Mouse (Mus musculus): ENCODE results near the gene Ppp1r1a. TPM values are rescaled to one million over a fixed set of nuclear protein-coding genes. Genes with fewer than 3 reads are reported as not detected.

Gene Ppp1r1a
- not detected in 2 replicates for polyA plus RNA-seq (2012)

GRCm38 (mm10) chr15:103537822-103538213 is at the start of gene Ppp1r1a:
Ppp1r1a (minus strand) TSS chr15:103538003.

GRCm38 (mm10) chr15:103564981-103565380 is 27.2 kb upstream of the Ppp1r1a start, which contains the start of gene Glycam1:
Glycam1 (minus strand) TSS chr15:103565081.

GRCm38 (mm10) chr15:103502435-103503250 is 35.2 kb downstream of the Ppp1r1a start, which contains the start of gene Pde1b:
Pde1b (plus strand) TSS chr15:103503034.

Other genes starting within 250 kb of the Ppp1r1a start
- gene Gpr84, start 227.4 kb downstream of the Ppp1r1a start, polyA plus RNA-seq (2012), result 2.2 TPM in 2 replicates
- 312 and 339 TPM in 2 replicates for gene Zfp385a, start 197.9 kb downstream of the Ppp1r1a start, polyA plus RNA-seq (2012)
- 39.3 and 41.5 TPM in 2 replicates for gene Itga5, start 171.2 kb downstream of the Ppp1r1a start, polyA plus RNA-seq (2012)
- gene Gtsf1, start 107.5 kb downstream of the Ppp1r1a start, polyA plus RNA-seq (2012), result not detected in 2 replicates
- not detected in 2 replicates for gene Gtsf2, start 89.5 kb downstream of the Ppp1r1a start, polyA plus RNA-seq (2012)
- gene Nckap1l, start 84.2 kb downstream of the Ppp1r1a start, polyA plus RNA-seq (2012), result 20.6 and 30.3 TPM in 2 replicates
- 4.4 and 8.3 TPM in 2 replicates for gene Pde1b, start 35.0 kb downstream of the Ppp1r1a start, polyA plus RNA-seq (2012)
- not detected in 2 replicates for gene Glycam1, start 27.1 kb upstream of the Ppp1r1a start, polyA plus RNA-seq (2012)
- gene Mucl1, start 217.5 kb upstream of the Ppp1r1a start, polyA plus RNA-seq (2012), result not detected in 2 replicates